17 mouse cellular contexts compared by ENCODE assay signal in the genomic region with DNA sequence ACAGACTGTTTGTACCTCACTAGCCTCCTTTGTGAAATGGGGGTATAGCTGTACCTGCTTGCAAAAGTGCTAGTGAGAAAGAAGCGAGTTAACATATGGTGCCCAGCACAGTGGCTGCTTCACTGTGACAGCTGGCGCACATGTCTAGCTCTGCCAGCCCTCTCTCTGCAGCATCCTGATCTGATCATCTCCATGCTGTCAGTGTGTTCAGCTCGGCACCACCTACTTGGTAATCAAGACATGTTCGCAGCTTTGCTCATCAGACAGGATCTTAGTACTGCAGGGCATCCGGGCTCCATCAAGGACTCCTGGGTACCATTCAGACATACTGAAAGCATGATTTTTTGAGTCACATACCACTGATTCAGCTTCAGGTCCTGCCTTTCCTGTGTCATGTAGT.
DNase-seq lines count a peak whose midpoint lies in the region; ATAC-seq lines count a peak whose summit lies in the region.
"Had no signal": no experiment of that assay in that cellular context is flagged by ENCODE, and none has a peak within 500 bp of the region (broad histone marks: within the 10 kb centered on the region; RNA-seq: fewer than 3 reads in every experiment).

No protein-coding gene starts in this region.

- H3K9me3 ChIP-seq in midbrain, embryonic 14.5 days (ENCODE audit: control insufficient read depth, low read length) = no peaks in the 10 kb centered on the region
- H3K9me3 ChIP-seq in midbrain, embryonic 11.5 days (ENCODE audit: control insufficient read depth, low read length) = no peaks in the 10 kb centered on the region
- H3K9me3 ChIP-seq in kidney, embryonic 15.5 days (replicated peaks) = no peaks in the 10 kb centered on the region
- H3K9me3 ChIP-seq: embryonic facial prominence, embryonic 12.5 days; limb, embryonic 13.5 days; neural tube, embryonic 12.5 days had no signal

- intact Hi-C loops in left cerebral cortex, postnatal 14 days (cut with DNase I) = no loop called here

- no peaks in the 10 kb centered on the region for H3K4me1 ChIP-seq in midbrain, embryonic 14.5 days (ENCODE audit: control insufficient read depth, insufficient read depth, low read length)
- no peaks in the 10 kb centered on the region for H3K4me1 ChIP-seq in midbrain, embryonic 11.5 days (ENCODE audit: control insufficient read depth, insufficient read depth, low read length)
- H3K4me1 ChIP-seq in kidney, embryonic 15.5 days = no peaks in the 10 kb centered on the region
- H3K4me1 ChIP-seq: embryonic facial prominence, embryonic 12.5 days; limb, embryonic 13.5 days; megakaryocyte, embryonic 14.5 days; neural tube, embryonic 12.5 days had no signal

- DNase-seq in cerebellum, postnatal 10 days = peak; percentile 49 to 57
- no peak for DNase-seq in cerebellum, adult 11-12 months
- DNase-seq in midbrain, embryonic 14.5 days = peak; percentile 20
- no peak for DNase-seq in midbrain, embryonic 11.5 days (ENCODE audit: low spot score, missing footprints)
- peak; percentile 8 to 15 for DNase-seq in left cerebral cortex, postnatal 14 days (ENCODE audit: low spot score in 2 of 2)
- peak; percentile 16 to 20 for DNase-seq in right cerebral cortex, postnatal 36 days (ENCODE audit: low spot score in 2 of 2)
- no peak for DNase-seq in urinary bladder, postnatal 36 days (ENCODE audit: low spot score in 2 of 2)
- DNase-seq: adrenal gland, postnatal 10 days; cerebellum, adult 2 months; kidney, postnatal 10 days; lung, adult 18-20 months had no signal

- H3K4me3 ChIP-seq in midbrain, embryonic 14.5 days (replicated peaks; ENCODE audit: low read depth, low read length) = no peak overlapping the region
- H3K4me3 ChIP-seq in midbrain, embryonic 11.5 days (ENCODE audit: low read depth, low read length) = no peak overlapping the region
- no peak overlapping the region for H3K4me3 ChIP-seq in kidney, embryonic 15.5 days (replicated peaks)
- H3K4me3 ChIP-seq: embryonic facial prominence, embryonic 12.5 days; limb, embryonic 13.5 days; megakaryocyte, embryonic 14.5 days; neural tube, embryonic 12.5 days had no signal

- no peaks in the 10 kb centered on the region for H3K27me3 ChIP-seq in midbrain, embryonic 14.5 days (ENCODE audit: control insufficient read depth, insufficient read depth, low read length)
- H3K27me3 ChIP-seq in midbrain, embryonic 11.5 days (ENCODE audit: control insufficient read depth, insufficient read depth, low read length) = no peaks in the 10 kb centered on the region
- H3K27me3 ChIP-seq in kidney, embryonic 15.5 days = no peaks in the 10 kb centered on the region
- H3K27me3 ChIP-seq: embryonic facial prominence, embryonic 12.5 days; limb, embryonic 13.5 days; megakaryocyte, embryonic 14.5 days; neural tube, embryonic 12.5 days had no signal

- no peak for ATAC-seq in midbrain, embryonic 14.5 days (ENCODE audit: low FRiP score, low TSS enrichment)
- no peak for ATAC-seq in midbrain, embryonic 11.5 days (ENCODE audit: low FRiP score)
- ATAC-seq in kidney, embryonic 15.5 days (replicated peaks; ENCODE audit: low FRiP score) = no peak

- no peaks in the 10 kb centered on the region for H3K36me3 ChIP-seq in midbrain, embryonic 14.5 days (ENCODE audit: control insufficient read depth, insufficient read depth, low read length)
- no peaks in the 10 kb centered on the region for H3K36me3 ChIP-seq in midbrain, embryonic 11.5 days (ENCODE audit: control insufficient read depth, insufficient read depth, low read length)
- H3K36me3 ChIP-seq in kidney, embryonic 15.5 days = no peaks in the 10 kb centered on the region
- H3K36me3 ChIP-seq: embryonic facial prominence, embryonic 12.5 days; limb, embryonic 13.5 days; neural tube, embryonic 12.5 days had no signal

- no peak overlapping the region for H3K9ac ChIP-seq in midbrain, embryonic 14.5 days (replicated peaks; ENCODE audit: low read length)
- no peak overlapping the region for H3K9ac ChIP-seq in midbrain, embryonic 11.5 days (ENCODE audit: low read length)
- no peak overlapping the region for H3K9ac ChIP-seq in kidney, embryonic 15.5 days
- H3K9ac ChIP-seq: embryonic facial prominence, embryonic 12.5 days; limb, embryonic 13.5 days; neural tube, embryonic 12.5 days had no signal

- no peak overlapping the region for H3K4me2 ChIP-seq in midbrain, embryonic 14.5 days (ENCODE audit: low read length)
- H3K4me2 ChIP-seq in midbrain, embryonic 11.5 days = no peak overlapping the region
- H3K4me2 ChIP-seq in kidney, embryonic 15.5 days = no peak overlapping the region
- H3K4me2 ChIP-seq: embryonic facial prominence, embryonic 12.5 days; heart, embryonic 11.5 days; limb, embryonic 13.5 days; neural tube, embryonic 12.5 days had no signal

- H3K27ac ChIP-seq in midbrain, embryonic 14.5 days (replicated peaks; ENCODE audit: low read depth, low read length) = no peak overlapping the region
- H3K27ac ChIP-seq in midbrain, embryonic 11.5 days (ENCODE audit: low read depth, low read length) = no peak overlapping the region
- H3K27ac ChIP-seq in kidney, embryonic 15.5 days = no peak overlapping the region
- H3K27ac ChIP-seq: embryonic facial prominence, embryonic 12.5 days; limb, embryonic 13.5 days; neural tube, embryonic 12.5 days had no signal

- WGBS in midbrain, embryonic 14.5 days = 85% methylated on average over 5 of the region's 5 CpGs
- 91% methylated on average over 5 of the region's 5 CpGs for WGBS in midbrain, embryonic 11.5 days
- WGBS in kidney, embryonic 15.5 days = 89% methylated on average over 5 of the region's 5 CpGs

Comparison
In these comparisons a context has a peak if more than half of its experiments do, and no peak if none do; other contexts are left out.
1. DNase-seq: peak in cerebellum, postnatal 10 days (2 of 2), midbrain, embryonic 14.5 days (single experiment), left cerebral cortex, postnatal 14 days (2 of 2) and right cerebral cortex, postnatal 36 days (2 of 2); none in cerebellum, adult 11-12 months (single experiment), midbrain, embryonic 11.5 days (single experiment) and urinary bladder, postnatal 36 days (0 of 2).